Mouse (Mus musculus): Measurements from ENCODE around the gene Gm8994.
"Not testable (repeated sequence)": the region's sequence is repeated elsewhere in the genome, so short reads cannot be mapped to it uniquely, and the experiment has no call there.

The Gm8994 gene

DNA sequence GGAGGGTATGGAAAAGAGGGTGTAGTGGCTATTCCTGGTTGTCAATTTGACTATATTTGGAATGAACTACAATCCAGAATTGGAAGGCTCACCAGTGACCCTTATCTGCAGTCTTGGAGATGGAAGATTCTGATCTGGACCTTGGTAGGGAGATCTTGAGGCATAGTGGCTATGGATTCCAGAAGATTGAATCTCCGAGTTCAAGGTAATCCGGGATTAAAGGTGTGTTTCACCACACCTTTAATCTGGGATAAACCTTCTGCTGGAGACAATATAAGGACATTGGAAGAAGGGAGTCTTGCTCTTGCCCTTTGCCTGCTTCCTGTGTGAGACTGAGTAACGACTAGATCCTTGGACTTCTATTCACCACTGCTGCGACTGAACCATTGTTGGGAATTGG is at the start of gene Gm8994:
Gene Gm8994, plus strand, starts transcription at position 301 of the 400 bp plus-strand sequence.
- DNase-seq: not testable (repeated sequence)

GRCm38 (mm10) chr6:136277685-136278084 is 49.7 kb upstream of the Gm8994 start:
- DNase-seq: no peak

- DNase-seq: no peak
Measured at GRCm38 (mm10) chr6:136284565-136284964, 42.8 kb upstream of the Gm8994 start.

DNA sequence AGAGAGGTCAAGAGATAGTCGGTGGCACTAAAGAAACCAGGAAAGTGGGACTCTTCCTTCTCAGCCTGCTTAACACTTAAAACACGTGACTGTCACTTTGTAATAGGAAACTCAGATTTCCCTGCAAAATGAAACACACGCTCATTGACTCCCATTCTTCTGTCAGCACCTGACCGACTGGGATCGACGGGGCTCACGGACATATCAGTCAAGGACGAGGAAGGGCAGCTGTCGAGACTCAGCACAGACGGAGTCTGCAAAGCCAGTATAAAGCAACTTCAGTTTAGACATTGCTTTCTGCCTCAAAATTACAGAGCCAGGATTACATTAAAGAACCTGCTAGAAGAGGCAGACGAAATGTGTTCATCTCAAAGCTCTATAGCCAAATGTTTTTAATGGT is 41.2 kb upstream of the Gm8994 start:
- no peak for DNase-seq

- DNase-seq: no peak
Measured at GRCm38 (mm10) chr6:136286589-136286988, 40.8 kb upstream of the Gm8994 start.

GRCm38 (mm10) chr6:136291424-136291823 is 35.9 kb upstream of the Gm8994 start:
- no peak for DNase-seq

DNA sequence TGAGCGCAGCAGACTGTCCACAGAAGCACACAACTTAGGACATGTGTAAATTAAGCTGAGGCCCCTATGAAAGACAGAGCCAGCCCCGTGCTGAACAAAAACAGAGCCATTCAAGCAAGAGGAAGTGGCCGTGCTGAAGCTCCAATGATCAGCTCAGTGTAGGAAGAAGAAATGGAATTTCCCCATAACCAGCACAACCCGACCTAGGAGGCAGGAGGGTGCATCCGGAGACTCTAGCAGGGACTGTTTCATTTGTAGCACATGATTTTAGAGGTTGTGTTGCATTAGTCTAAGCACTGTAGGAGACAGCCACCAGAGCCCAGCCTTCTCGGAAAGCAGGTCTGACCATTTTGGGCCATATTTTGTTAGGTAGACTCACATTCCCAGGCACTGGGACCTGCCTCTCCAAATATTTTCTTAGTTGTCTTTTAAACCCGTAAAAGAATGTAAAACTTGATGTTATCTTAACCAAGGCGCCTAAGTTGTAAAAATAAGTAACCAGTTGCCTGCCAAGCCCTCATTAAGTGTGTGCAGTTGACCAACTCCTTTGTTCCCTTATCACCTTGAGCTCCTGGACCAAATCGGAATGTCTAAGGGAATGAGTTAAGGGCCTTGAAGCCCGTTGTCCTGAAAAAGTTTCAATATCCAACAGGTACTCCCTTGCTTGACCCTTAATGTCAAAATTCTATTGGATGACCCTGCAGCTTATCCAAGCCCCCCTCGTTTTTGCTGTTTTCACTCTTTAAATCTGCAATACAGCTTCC is 35.2 kb upstream of the Gm8994 start:
- no peak for DNase-seq

- DNase-seq: peak; percentile 19
Measured at GRCm38 (mm10) chr6:136293700-136294099, 33.6 kb upstream of the Gm8994 start.

DNA sequence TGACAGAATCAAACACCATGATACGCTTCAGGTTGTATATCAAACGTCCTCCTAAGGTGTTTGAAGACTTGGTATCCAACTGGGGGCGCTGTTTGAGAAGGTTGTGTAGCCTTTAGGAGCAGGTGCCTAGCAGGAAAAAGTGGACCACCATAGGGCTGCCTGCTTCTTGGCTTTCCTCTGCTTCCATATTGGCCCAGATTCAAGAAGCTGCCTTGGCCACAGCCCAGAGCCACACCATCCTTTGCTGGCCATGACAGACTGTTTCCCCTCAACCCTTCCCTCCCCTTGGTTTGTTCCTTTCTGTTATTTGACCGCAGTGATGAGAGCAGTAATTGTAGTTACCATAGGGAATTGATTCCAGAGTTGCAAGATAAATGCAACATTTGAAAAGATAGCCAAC is 31.5 kb upstream of the Gm8994 start:
- DNase-seq: no peak

DNA sequence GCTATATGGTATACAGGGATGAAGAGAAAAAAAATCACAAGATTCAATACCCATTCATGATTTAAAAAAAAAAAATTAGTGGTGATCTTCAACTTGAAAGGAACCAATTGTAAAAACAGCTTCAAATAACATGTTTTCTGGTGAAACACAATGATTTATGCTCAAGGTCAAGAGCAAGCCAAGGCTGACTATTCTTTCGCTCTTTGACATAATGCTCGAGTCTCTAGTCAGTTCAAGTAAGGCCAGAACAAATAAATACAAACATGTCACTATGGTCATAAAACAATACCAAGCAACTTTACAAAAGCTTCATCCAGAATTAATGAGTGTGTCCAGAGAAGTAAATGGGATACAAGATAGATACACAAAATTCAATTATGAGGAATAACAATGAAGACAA is 31.1 kb upstream of the Gm8994 start:
- no peak for DNase-seq

DNA sequence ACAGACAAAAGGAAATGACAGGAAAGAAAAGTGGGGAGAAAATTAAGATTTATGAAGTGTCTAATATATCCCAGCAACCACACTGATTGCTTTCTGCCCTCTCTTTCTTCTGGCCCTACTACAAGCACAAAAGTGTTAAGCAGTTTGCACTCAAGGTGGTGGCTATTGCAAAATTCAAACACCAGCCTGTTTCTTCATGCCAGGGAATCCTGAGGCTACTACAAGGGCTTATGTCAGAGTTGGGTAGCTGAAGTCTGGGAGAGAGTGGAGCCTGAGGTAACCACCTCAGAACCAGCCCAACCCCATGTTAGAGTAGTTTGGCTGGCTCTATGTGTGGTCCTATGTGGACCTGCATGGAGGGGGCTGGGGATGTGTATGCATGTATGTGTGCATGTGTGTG is 23.8 kb upstream of the Gm8994 start:
- DNase-seq: no peak

DNA sequence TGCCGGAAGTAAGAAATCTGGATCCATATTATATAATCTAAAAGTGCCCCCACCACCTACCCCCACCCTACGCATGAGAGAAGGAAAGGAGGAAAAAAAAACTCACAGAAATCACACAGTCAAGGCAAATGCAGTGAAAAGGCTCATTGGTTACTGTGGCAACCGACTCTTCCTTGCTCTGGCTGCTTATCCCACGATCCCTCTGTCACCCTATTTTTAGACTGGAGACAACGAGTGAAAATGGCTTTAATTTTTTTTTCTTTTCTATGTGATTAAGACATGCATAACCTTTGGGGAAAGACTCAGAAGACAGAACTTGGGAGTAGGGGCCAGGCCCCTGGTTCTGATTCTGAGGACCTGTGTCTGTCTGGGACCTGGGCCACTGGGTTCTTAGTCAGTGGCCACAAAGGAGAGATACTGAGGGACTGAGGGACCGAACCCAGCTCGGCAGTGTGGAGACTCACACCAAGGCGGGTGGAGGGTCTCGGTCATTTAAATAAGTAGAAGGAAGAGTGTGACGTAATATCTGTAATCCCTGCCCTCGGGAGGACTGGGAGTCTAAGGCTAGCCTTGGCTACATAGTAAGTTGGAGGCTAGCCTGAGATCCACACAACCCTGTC is 22.9 kb upstream of the Gm8994 start:
- DNase-seq: no peak

GRCm38 (mm10) chr6:136309487-136309886 is 17.9 kb upstream of the Gm8994 start:
- no peak for DNase-seq

GRCm38 (mm10) chr6:136328416-136328815 is 1.1 kb downstream of the Gm8994 start:
- not testable (repeated sequence) for DNase-seq

GRCm38 (mm10) chr6:136340669-136341068 is 13.3 kb downstream of the Gm8994 start:
- no peak for DNase-seq

GRCm38 (mm10) chr6:136341093-136341492 is 13.8 kb downstream of the Gm8994 start:
- no peak for DNase-seq

DNA sequence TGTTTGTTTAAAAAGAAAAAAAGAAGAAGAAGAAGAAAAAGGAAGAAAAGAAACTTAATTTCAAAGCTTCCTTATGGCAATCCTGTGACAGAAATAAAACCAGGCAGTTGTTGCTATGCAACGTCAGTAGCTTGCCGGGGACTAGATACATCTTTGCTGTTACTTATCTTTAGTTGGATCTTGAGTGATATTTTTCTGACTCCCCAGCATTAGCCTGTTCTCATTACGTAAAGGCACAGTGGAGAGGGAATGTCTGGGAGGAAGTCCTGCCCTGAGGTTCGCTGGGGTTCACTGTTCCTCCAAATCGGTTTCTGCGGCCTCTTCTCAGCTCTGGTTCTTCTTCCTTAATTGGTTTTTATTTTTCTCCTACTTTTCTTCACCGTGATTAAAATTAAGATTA is 16.5 kb downstream of the Gm8994 start:
- DNase-seq: no peak

GRCm38 (mm10) chr6:136345034-136345433 is 17.7 kb downstream of the Gm8994 start:
- no peak for DNase-seq

DNA sequence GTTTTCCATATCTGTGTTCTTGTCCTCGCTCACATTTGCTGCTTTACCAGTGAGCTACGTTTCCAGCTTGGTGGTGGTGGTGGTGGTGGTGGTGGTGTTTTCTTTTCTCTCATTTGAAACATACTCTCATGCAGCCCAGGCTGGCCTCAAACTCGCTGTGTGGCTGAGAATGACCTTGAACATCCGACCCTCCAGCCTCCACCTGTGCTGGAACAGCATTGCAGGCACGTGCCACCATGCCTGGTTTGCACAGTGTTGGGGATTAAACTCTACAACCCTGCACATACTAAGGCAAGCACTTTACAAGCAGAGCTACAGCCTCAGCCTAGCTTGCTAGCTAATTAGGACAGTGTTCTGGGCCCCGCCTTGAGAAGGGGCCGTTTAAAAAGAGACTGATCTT is 18.3 kb downstream of the Gm8994 start:
- DNase-seq: no peak

DNA sequence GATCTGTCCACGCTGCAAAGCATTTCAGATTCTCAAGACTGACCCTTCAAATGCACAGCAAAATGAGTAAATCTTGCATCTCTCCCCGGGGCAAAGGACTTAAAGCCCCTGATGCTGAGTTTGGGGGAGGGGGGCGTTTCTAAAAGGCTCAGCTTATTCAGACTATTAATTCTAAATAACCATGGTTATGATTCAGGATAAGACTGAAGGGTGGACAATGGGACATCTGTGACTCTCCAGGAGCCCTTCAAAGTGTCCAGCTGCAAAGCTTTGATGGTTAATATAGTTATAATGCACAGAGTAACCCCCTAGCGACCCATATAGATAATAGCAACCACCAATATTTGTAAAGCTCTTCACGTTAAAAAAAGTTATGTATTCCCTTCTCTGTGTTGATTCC is 19.7 kb downstream of the Gm8994 start:
- DNase-seq: no peak

DNA sequence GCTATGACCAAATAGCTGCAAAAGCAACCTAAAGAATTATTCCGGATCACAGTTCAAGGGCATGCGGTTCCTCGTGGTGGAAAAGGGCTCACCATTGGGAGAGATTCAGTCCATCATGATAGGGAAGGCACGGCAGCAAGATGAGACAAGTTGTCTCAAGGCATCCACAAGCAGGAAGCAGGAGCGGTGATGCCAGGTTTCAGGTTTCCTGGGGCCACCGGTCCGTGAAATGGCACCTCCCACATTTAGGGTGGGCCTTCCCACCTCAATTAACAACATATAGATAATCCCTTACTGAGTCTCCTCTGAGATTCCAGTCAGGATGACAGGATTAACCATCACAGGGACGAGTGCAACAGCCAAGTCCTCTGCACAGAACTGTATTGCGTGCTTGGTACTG is 20.3 kb downstream of the Gm8994 start:
- no peak for DNase-seq

- peak; percentile 51 for DNase-seq
Measured at GRCm38 (mm10) chr6:136353399-136354184, 26.3 kb downstream of the Gm8994 start.

DNA sequence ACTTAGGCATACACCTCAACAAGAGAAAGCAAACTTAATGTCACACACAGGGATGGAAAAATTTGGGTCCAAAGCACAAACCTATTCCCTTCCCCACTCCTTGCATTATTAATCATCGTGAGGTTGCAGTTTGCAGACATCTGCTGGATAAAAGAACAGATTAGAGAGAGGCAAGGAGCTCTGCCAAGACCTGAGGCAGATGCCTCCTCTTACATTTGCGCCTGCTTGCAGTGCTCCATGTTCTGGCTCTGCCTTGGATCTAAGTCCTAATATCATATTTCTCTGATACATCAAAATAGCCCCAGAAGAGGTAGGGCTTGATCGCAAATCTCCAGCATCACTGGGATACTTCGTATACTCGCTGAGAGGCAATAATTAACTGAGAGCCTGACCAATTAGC is 31.1 kb downstream of the Gm8994 start:
- no peak for DNase-seq

DNA sequence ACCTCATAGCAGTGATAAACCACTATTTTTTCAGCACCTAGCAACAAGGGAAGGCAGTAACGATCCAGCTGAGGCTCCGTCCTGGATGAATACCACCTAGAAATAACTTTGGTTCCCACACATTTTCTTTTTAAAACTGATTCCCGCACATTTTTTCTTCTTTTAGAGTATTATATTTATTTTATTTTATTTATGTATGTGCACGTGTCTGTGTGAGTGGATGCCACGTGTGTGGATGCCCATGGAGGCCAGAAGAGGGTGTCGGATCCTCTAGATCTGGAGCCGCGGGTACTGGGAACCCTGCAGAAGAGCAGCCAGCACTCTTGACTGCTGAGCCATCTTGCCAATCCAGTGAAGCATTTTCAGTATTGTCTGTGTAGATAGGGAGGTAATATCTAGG is 36.0 kb downstream of the Gm8994 start:
- no peak for DNase-seq
